Mouse (Mus musculus) Muller cell, postnatal 12 days (primary cell): ENCODE measurements at regions not wholly inside any gene's neighbourhood (a gene's known extent, or its start where the extent isn't known, plus 50 kb on each side); places are given as distances from the start of the nearest gene placed in this dataset.
"Not testable (repeated sequence)": the region's sequence is repeated elsewhere in the genome, so short reads cannot be mapped to it uniquely, and the experiment has no call there.

Experiments used
- DNase-seq: peaks from one replicate; pipeline ENCODE4 v3.0.0-alpha.2; 2015; ENCODE audit errors: inconsistent ontology term

GRCm38 (mm10) chr9:85920745-85921614 lies 78.8 kb downstream of the Tpbg start:
- no peak for DNase-seq

GRCm38 (mm10) chr9:85925259-85925658 lies 83.1 kb downstream of the Tpbg start:
- no peak for DNase-seq

- DNase-seq = no peak
These were observed 90.0 kb downstream of the Tpbg start for GRCm38 (mm10) chr9:85932209-85932608.

- not testable (repeated sequence) for DNase-seq
These were observed 101.0 kb downstream of the Tpbg start for GRCm38 (mm10) chr9:85943066-85943684.

- peak; percentile 20 for DNase-seq
These were observed 106.4 kb downstream of the Tpbg start for GRCm38 (mm10) chr9:85948495-85949137.

GRCm38 (mm10) chr9:85951777-85952176 lies 109.6 kb downstream of the Tpbg start:
- DNase-seq = no peak

GRCm38 (mm10) chr9:85970076-85970475 lies 127.9 kb downstream of the Tpbg start:
- no peak for DNase-seq

- no peak for DNase-seq
These were observed 139.2 kb downstream of the Tpbg start for GRCm38 (mm10) chr9:85981428-85981827.

GRCm38 (mm10) chr9:85983516-85983915 lies 141.3 kb downstream of the Tpbg start:
- not testable (repeated sequence) for DNase-seq

GRCm38 (mm10) chr9:85985671-85986070 lies 143.5 kb downstream of the Tpbg start:
- DNase-seq = no peak

- peak; percentile 50 for DNase-seq
These were observed 144.0 kb downstream of the Tpbg start for GRCm38 (mm10) chr9:85986142-85986541.

- no peak for DNase-seq
These were observed 160.8 kb downstream of the Tpbg start for GRCm38 (mm10) chr9:86002996-86003395.

- DNase-seq = no peak
These were observed 169.5 kb downstream of the Tpbg start for GRCm38 (mm10) chr9:86011661-86012060.

- DNase-seq = no peak
These were observed 173.7 kb downstream of the Tpbg start for GRCm38 (mm10) chr9:86015841-86016240.

- DNase-seq = no peak
These were observed 178.0 kb downstream of the Tpbg start for GRCm38 (mm10) chr9:86020133-86020532.

- DNase-seq = no peak
These were observed 178.6 kb downstream of the Tpbg start for GRCm38 (mm10) chr9:86020765-86021164.

GRCm38 (mm10) chr9:86030738-86031137 lies 188.6 kb downstream of the Tpbg start:
- no peak for DNase-seq

GRCm38 (mm10) chr9:86044098-86044497 lies 201.9 kb downstream of the Tpbg start:
- DNase-seq = no peak

GRCm38 (mm10) chr9:86058116-86058515 lies 215.9 kb downstream of the Tpbg start:
- DNase-seq = no peak

GRCm38 (mm10) chr9:86060049-86060448 lies 217.9 kb downstream of the Tpbg start:
- peak; percentile 60 for DNase-seq

GRCm38 (mm10) chr9:86061230-86061629 lies 219.1 kb downstream of the Tpbg start:
- no peak for DNase-seq

- DNase-seq = no peak
These were observed 237.1 kb downstream of the Tpbg start for GRCm38 (mm10) chr9:86079275-86079674.

GRCm38 (mm10) chr9:86081873-86082272 lies 239.7 kb downstream of the Tpbg start:
- DNase-seq = no peak
